Mouse (Mus musculus): ENCODE results near the gene Slc26a10. TPM values are rescaled to one million over a fixed set of nuclear protein-coding genes. Genes with fewer than 3 reads are reported as not detected.
"Not testable (repeated sequence)": the region's sequence is repeated elsewhere in the genome, so short reads cannot be mapped to it uniquely, and the experiment has no call there.

Gene Slc26a10
- total RNA-seq, 2 experiments from 2014 or later, result 3.8 TPM

- no peak for DNase-seq (ENCODE audit: extremely low spot score in 1 of 2, low spot score in 2 of 2)
- TF ChIP-seq CTCF (IDR thresholded peaks at IDR 0.05), result no peak
- Histone ChIP-seq H3K4me3 (no peak overlapping the region), H3K27ac (no peak overlapping the region)
- intact Hi-C loops (cut with DNase I), result loop anchor here (5.0 kb wide), 1 partner anchor 191 kb away; no protein-coding TSS in a partner anchor
Measured at GRCm38 (mm10) chr10:127140971-127141370, 39.5 kb downstream of the Slc26a10 start.

- H3K4me3 ChIP-seq, result no peak overlapping the region
- no peak for DNase-seq (ENCODE audit: extremely low spot score in 1 of 2, low spot score in 2 of 2)
- no peak overlapping the region for H3K27ac ChIP-seq
- no peak for TF ChIP-seq CTCF (IDR thresholded peaks at IDR 0.05)
- intact Hi-C loops (cut with DNase I), result no loop called here
Measured at GRCm38 (mm10) chr10:127138328-127139141, 41.9 kb downstream of the Slc26a10 start.

GRCm38 (mm10) chr10:127137896-127138295 is 42.5 kb downstream of the Slc26a10 start:
- Histone ChIP-seq H3K27ac (no peak overlapping the region), H3K4me3 (no peak overlapping the region)
- no peak for DNase-seq (ENCODE audit: extremely low spot score in 1 of 2, low spot score in 2 of 2)
- TF ChIP-seq CTCF (IDR thresholded peaks at IDR 0.05), result no peak
- intact Hi-C loops (cut with DNase I), result no loop called here

- no peak for TF ChIP-seq CTCF (IDR thresholded peaks at IDR 0.05)
- intact Hi-C loops (cut with DNase I), result no loop called here
- Histone ChIP-seq H3K27ac (no peak overlapping the region), H3K4me3 (no peak overlapping the region)
- DNase-seq (ENCODE audit: extremely low spot score in 1 of 2, low spot score in 2 of 2), result no peak
Measured at GRCm38 (mm10) chr10:127136510-127136909, 43.9 kb downstream of the Slc26a10 start.

- intact Hi-C loops (cut with DNase I), result no loop called here
- no peak for TF ChIP-seq CTCF (IDR thresholded peaks at IDR 0.05)
- no peak for DNase-seq (ENCODE audit: extremely low spot score in 1 of 2, low spot score in 2 of 2)
- H3K27ac ChIP-seq, result no peak overlapping the region
- no peak overlapping the region for H3K4me3 ChIP-seq
Measured at GRCm38 (mm10) chr10:127135118-127135836, 45.2 kb downstream of the Slc26a10 start.

- H3K27ac ChIP-seq; H3K4me3 ChIP-seq; intact Hi-C loops (cut with DNase I); DNase-seq (ENCODE audit: extremely low spot score in 1 of 2, low spot score in 2 of 2): not testable (repeated sequence)
- TF ChIP-seq CTCF (IDR thresholded peaks at IDR 0.05), result peak; percentile 30
Measured at GRCm38 (mm10) chr10:127134394-127135035, 45.9 kb downstream of the Slc26a10 start.

- no peak for DNase-seq (ENCODE audit: extremely low spot score in 1 of 2, low spot score in 2 of 2)
- intact Hi-C loops (cut with DNase I), result no loop called here
Measured at GRCm38 (mm10) chr10:127132469-127132868, 48.0 kb downstream of the Slc26a10 start.

GRCm38 (mm10) chr10:127129431-127129830 is 51.0 kb downstream of the Slc26a10 start:
- Histone ChIP-seq H3K27ac (no peak overlapping the region), H3K4me3 (no peak overlapping the region)
- intact Hi-C loops (cut with DNase I), result no loop called here
- DNase-seq (ENCODE audit: extremely low spot score in 1 of 2, low spot score in 2 of 2), result no peak
- TF ChIP-seq CTCF (IDR thresholded peaks at IDR 0.05), result no peak

More at GRCm38 (mm10) chr10:127132469-127132868, 48.0 kb downstream of the Slc26a10 start:
- no peak for TF ChIP-seq CTCF (IDR thresholded peaks at IDR 0.05)
- H3K4me3 ChIP-seq, result no peak overlapping the region
- H3K27ac ChIP-seq, result no peak overlapping the region

- no peak overlapping the region for H3K4me3 ChIP-seq
- intact Hi-C loops (cut with DNase I), result no loop called here
- TF ChIP-seq CTCF (IDR thresholded peaks at IDR 0.05), result no peak
- no peak for DNase-seq (ENCODE audit: extremely low spot score in 1 of 2, low spot score in 2 of 2)
- H3K27ac ChIP-seq, result no peak overlapping the region
Measured at GRCm38 (mm10) chr10:127127711-127128279, 52.6 kb downstream of the Slc26a10 start.

GRCm38 (mm10) chr10:127126579-127126978 is 53.9 kb downstream of the Slc26a10 start:
- no peak for TF ChIP-seq CTCF (IDR thresholded peaks at IDR 0.05)
- Histone ChIP-seq H3K27ac (no peak overlapping the region), H3K4me3 (no peak overlapping the region)
- no peak for DNase-seq (ENCODE audit: extremely low spot score in 1 of 2, low spot score in 2 of 2)
- intact Hi-C loops (cut with DNase I), result no loop called here

- no peak overlapping the region for H3K27ac ChIP-seq
- no peak overlapping the region for H3K4me3 ChIP-seq
- TF ChIP-seq CTCF (IDR thresholded peaks at IDR 0.05), result peak; percentile 47
- no peak for DNase-seq (ENCODE audit: extremely low spot score in 1 of 2, low spot score in 2 of 2)
- intact Hi-C loops (cut with DNase I), result no loop called here
Measured at GRCm38 (mm10) chr10:127125210-127126001, 55.0 kb downstream of the Slc26a10 start.
